Mouse (Mus musculus): Measurements from ENCODE around the gene Celsr2. TPM values are rescaled to one million over a fixed set of nuclear protein-coding genes. Genes with fewer than 3 reads are reported as not detected.

Celsr2 gene
- polyA plus RNA-seq (2015; fragmentation: Nextera tagmentation; extraction: Ambion mirVana): 6.8 and 6.9 TPM in 2 replicates

DNA sequence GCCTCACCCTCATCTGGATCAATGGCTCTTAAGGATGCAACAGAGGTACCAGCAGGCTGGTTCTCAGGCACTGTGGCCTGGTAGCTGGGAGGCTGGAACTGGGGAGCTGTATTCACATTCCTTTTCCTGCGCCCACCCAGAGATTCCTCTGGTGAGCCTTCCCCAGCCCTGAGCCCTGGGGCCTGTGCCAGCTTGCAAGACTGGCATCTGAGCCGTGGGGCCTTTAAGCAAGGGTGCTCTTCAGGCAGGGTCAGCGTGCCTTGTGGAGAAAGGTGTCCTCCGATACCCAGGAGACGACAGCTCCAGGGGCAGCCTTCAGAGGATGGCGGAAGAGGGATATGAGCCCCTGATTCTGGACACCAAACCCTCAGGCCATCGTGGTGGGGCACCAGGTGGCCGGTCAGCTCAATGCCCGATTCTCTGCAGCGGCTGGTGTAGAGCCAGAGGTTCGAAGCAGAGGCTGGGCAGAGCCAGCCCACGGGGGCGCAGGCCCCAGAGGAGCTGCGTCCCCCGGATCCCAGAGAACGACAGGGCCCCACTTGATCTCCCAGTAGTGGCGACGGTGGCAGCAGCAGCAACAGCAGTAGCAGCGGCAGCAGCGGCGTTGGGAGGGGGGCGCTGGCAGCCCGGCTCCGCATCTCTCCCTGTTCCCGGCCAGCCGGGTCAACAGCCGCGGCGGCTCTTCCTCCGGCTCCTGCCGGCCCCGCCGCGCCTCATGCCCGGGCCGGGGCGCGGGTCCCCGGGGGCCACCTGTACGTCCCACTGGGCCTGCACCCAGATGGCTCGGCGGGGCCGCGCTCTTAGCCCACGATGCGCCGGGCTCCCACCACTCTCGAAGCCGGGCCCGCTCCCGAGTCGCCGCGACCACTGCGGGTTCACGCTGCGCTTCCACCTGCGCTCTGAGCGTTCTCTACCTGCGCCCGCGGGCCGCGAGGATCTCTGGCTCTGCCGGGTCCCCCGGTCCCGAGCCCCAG, at the start of gene Celsr2:
Gene Celsr2, minus strand, starts transcription at position 696 of the 974 bp plus-strand sequence.
- H3K36me3 ChIP-seq (ENCODE audit: control insufficient read depth, insufficient read depth, low read length): peaks cover 21% of the 10 kb centered on the region
- 7% methylated on average over 66 of the region's 67 CpGs for WGBS
- peaks cover 18% of the 10 kb centered on the region for H3K9me3 ChIP-seq (ENCODE audit: control insufficient read depth, low read length)
- H3K9ac ChIP-seq (ENCODE audit: low read length): peak within 1 kb of the TSS; percentile 68
- peak within 1 kb of the TSS; percentile 99 for H3K4me2 ChIP-seq (ENCODE audit: low read depth, low read length)
- H3K27ac ChIP-seq (ENCODE audit: low read length): peak within 1 kb of the TSS; percentile 58; the same call in 1 of the 2 replicates
- peak; percentile 45 for ATAC-seq (ENCODE audit: low read depth)
- H3K4me1 ChIP-seq (replicated peaks; ENCODE audit: control insufficient read depth, insufficient read depth, low read length): peaks cover 15% of the 10 kb centered on the region
- peak within 1 kb of the TSS; percentile 57 for H3K4me3 ChIP-seq (ENCODE audit: low read length)
- peaks cover 5% of the 10 kb centered on the region for H3K27me3 ChIP-seq (ENCODE audit: control insufficient read depth, insufficient read depth, low read depth, low read length)

DNA sequence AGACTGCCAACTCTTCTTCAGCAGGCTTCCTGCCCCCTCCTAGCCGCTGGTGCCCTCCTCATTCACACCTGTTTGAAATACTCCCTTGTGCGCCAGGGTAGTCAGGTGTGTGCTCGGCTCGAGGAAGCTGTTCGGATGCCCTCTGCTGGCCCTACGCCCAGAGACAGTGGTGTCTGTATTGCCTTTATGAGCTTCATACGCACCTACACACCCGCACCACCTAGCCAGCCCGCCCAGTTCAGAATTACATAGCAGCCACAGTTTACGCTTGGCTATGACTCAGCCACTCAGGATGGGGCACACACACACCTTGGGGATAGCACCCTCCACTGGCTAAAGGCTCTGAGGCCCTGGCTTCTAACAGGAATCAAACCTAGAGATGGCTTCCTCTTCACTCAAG, 43.5 kb upstream of the Celsr2 start:
- Histone ChIP-seq H3K9ac (ENCODE audit: low read length) (no peak overlapping the region), H3K27me3 (ENCODE audit: control insufficient read depth, insufficient read depth, low read depth, low read length) (no peaks in the 10 kb centered on the region), H3K36me3 (ENCODE audit: control insufficient read depth, insufficient read depth, low read length) (no peaks in the 10 kb centered on the region), H3K4me3 (ENCODE audit: low read length) (no peak overlapping the region), H3K4me2 (ENCODE audit: low read depth, low read length) (peak overlapping the region; percentile 34), H3K4me1 (replicated peaks; ENCODE audit: control insufficient read depth, insufficient read depth, low read length) (peaks cover 4% of the 10 kb centered on the region; the same call in 1 of the 2 replicates), H3K27ac (ENCODE audit: low read length) (no peak overlapping the region), H3K9me3 (ENCODE audit: control insufficient read depth, low read length) (no peaks in the 10 kb centered on the region)
- peak; percentile 83 for ATAC-seq (ENCODE audit: low read depth)
- WGBS: 15% methylated on average over 10 of the region's 10 CpGs

GRCm38 (mm10) chr3:108458380-108458779, 43.0 kb upstream of the Celsr2 start:
- Histone ChIP-seq H3K4me1 (replicated peaks; ENCODE audit: control insufficient read depth, insufficient read depth, low read length) (peaks cover 4% of the 10 kb centered on the region; the same call in 1 of the 2 replicates), H3K36me3 (ENCODE audit: control insufficient read depth, insufficient read depth, low read length) (no peaks in the 10 kb centered on the region), H3K4me3 (ENCODE audit: low read length) (peak overlapping the region; percentile 2; the same call in 1 of the 2 replicates), H3K27ac (ENCODE audit: low read length) (no peak overlapping the region; the same call in 1 of the 2 replicates), H3K9me3 (ENCODE audit: control insufficient read depth, low read length) (no peaks in the 10 kb centered on the region), H3K27me3 (ENCODE audit: control insufficient read depth, insufficient read depth, low read depth, low read length) (no peaks in the 10 kb centered on the region), H3K9ac (ENCODE audit: low read length) (peak overlapping the region; percentile 2; the same call in 1 of the 2 replicates), H3K4me2 (ENCODE audit: low read depth, low read length) (peak overlapping the region; percentile 34)
- WGBS: 45% methylated on average over 14 of the region's 14 CpGs
- ATAC-seq (ENCODE audit: low read depth): peak; percentile 32

DNA sequence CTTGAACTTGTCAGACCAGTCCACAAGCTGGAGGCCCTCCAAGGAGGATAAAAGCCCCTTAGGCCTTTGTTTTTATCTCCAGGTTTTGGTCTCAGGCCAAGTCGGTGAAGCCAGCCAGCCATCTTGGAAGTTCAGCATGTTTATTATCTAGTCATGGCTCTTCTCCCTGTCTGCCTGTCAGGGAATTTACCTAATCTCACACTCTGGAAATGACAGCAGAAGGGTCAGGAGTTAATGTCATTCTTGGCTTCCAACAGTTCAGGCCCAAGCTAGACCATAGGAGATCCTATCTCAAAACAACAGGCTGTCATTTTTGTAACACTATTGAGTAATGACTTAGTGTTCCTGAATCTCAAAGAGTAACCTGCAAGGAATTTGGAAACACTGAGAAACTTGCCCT, 38.8 kb upstream of the Celsr2 start:
- Histone ChIP-seq H3K9me3 (ENCODE audit: control insufficient read depth, low read length) (no peaks in the 10 kb centered on the region), H3K27ac (ENCODE audit: low read length) (no peak overlapping the region), H3K4me1 (replicated peaks; ENCODE audit: control insufficient read depth, insufficient read depth, low read length) (peaks cover 4% of the 10 kb centered on the region; the same call in 1 of the 2 replicates), H3K9ac (ENCODE audit: low read length) (no peak overlapping the region), H3K4me2 (ENCODE audit: low read depth, low read length) (no peak overlapping the region), H3K4me3 (ENCODE audit: low read length) (no peak overlapping the region), H3K36me3 (ENCODE audit: control insufficient read depth, insufficient read depth, low read length) (no peaks in the 10 kb centered on the region), H3K27me3 (ENCODE audit: control insufficient read depth, insufficient read depth, low read depth, low read length) (no peaks in the 10 kb centered on the region)
- no peak for ATAC-seq (ENCODE audit: low read depth)
- WGBS: 53% methylated on average over 1 of the region's 1 CpGs

GRCm38 (mm10) chr3:108451969-108452368, 36.6 kb upstream of the Celsr2 start:
- Histone ChIP-seq H3K4me1 (replicated peaks; ENCODE audit: control insufficient read depth, insufficient read depth, low read length) (no peaks in the 10 kb centered on the region), H3K4me2 (ENCODE audit: low read depth, low read length) (no peak overlapping the region), H3K9ac (ENCODE audit: low read length) (no peak overlapping the region), H3K9me3 (ENCODE audit: control insufficient read depth, low read length) (no peaks in the 10 kb centered on the region), H3K27me3 (ENCODE audit: control insufficient read depth, insufficient read depth, low read depth, low read length) (no peaks in the 10 kb centered on the region), H3K36me3 (ENCODE audit: control insufficient read depth, insufficient read depth, low read length) (no peaks in the 10 kb centered on the region), H3K4me3 (ENCODE audit: low read length) (no peak overlapping the region), H3K27ac (ENCODE audit: low read length) (no peak overlapping the region)
- 80% methylated on average over 2 of the region's 2 CpGs for WGBS
- ATAC-seq (ENCODE audit: low read depth): no peak

DNA sequence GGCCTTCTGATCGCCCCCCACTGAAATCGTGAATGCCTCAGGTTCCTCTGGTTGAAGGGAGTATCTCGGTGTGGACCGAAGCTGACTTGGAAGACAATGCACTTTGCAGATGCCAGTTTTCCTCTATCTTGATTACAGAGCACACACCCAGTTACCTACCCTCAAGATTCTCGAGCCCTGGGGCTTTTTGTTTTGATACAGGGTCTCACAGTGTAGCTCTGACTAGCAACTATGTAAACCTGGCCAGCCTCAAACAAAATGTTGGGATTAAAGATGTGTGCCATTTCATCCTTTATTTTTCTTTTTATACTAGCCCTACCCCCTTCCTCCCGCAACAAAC, 30.0 kb upstream of the Celsr2 start:
- Histone ChIP-seq H3K27ac (ENCODE audit: low read length) (peak overlapping the region; percentile 58; the same call in 1 of the 2 replicates), H3K4me1 (replicated peaks; ENCODE audit: control insufficient read depth, insufficient read depth, low read length) (peaks cover 15% of the 10 kb centered on the region), H3K4me3 (ENCODE audit: low read length) (peak overlapping the region; percentile 82), H3K9me3 (ENCODE audit: control insufficient read depth, low read length) (no peaks in the 10 kb centered on the region), H3K27me3 (ENCODE audit: control insufficient read depth, insufficient read depth, low read depth, low read length) (no peaks in the 10 kb centered on the region), H3K36me3 (ENCODE audit: control insufficient read depth, insufficient read depth, low read length) (no peaks in the 10 kb centered on the region), H3K9ac (ENCODE audit: low read length) (peak overlapping the region; percentile 85), H3K4me2 (ENCODE audit: low read depth, low read length) (peak overlapping the region; percentile 69)
- 11% methylated on average over 6 of the region's 6 CpGs for WGBS
- ATAC-seq (ENCODE audit: low read depth): no peak

DNA sequence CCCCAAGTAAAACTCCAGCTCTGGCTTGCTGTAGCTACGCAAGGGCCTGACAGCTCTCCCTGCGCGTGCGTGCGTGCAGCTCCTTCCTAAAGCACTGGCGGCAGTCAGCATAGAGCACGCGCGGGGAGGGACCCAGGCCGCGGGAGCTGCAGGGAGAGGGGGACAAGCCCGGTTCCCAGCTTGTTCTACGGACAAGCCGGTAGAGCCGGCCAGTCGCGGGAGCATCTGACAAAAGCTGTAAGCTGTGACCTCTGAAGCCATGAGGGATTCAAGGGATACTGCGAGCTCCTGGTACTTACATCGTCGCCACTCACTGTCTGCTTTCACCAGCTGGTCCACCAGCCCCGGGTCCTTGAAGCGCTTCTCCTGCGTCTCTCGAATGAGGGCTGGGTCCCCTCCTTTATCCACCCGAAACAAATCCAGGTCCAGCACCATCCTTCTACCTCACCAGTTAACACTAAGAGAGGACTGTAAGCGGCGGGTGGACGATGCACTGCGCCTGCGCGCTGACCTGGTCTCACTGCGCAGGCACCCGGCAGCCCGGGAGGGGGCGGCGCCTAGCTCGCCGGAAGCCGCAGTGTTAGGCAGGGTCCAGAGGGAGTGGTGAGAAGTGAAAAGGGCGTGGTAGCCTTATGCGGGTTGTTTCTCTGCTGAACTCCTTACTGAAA, 29.5 kb upstream of the Celsr2 start, which contains the start of gene Sars:
Gene Sars, minus strand, starts transcription at position 512 of the 668 bp plus-strand sequence.
- H3K27me3 ChIP-seq (ENCODE audit: control insufficient read depth, insufficient read depth, low read depth, low read length): no peaks in the 10 kb centered on the region
- H3K9ac ChIP-seq (ENCODE audit: low read length): peak within 1 kb of the TSS; percentile 85
- under 1% methylated on average over 41 of the region's 41 CpGs for WGBS

GRCm38 (mm10) chr3:108444029-108444428, 28.7 kb upstream of the Celsr2 start:
- Histone ChIP-seq H3K4me1 (replicated peaks; ENCODE audit: control insufficient read depth, insufficient read depth, low read length) (peaks cover 15% of the 10 kb centered on the region), H3K4me2 (ENCODE audit: low read depth, low read length) (peak overlapping the region; percentile 83), H3K4me3 (ENCODE audit: low read length) (peak overlapping the region; percentile 82), H3K27me3 (ENCODE audit: control insufficient read depth, insufficient read depth, low read depth, low read length) (no peaks in the 10 kb centered on the region), H3K36me3 (ENCODE audit: control insufficient read depth, insufficient read depth, low read length) (no peaks in the 10 kb centered on the region), H3K9ac (ENCODE audit: low read length) (peak overlapping the region; percentile 85), H3K27ac (ENCODE audit: low read length) (peak overlapping the region; percentile 64), H3K9me3 (ENCODE audit: control insufficient read depth, low read length) (no peaks in the 10 kb centered on the region)
- WGBS: 9% methylated on average over 8 of the region's 8 CpGs
- ATAC-seq (ENCODE audit: low read depth): peak; percentile 32; the same call in 1 of the 2 replicates

More for the DNA sequence above, 29.5 kb upstream of the Celsr2 start, which contains the start of gene Sars:
- H3K4me3 ChIP-seq (ENCODE audit: low read length): peak within 1 kb of the TSS; percentile 82
- H3K36me3 ChIP-seq (ENCODE audit: control insufficient read depth, insufficient read depth, low read length): no peaks in the 10 kb centered on the region
- peak; percentile 99 for ATAC-seq (ENCODE audit: low read depth)
- peak within 1 kb of the TSS; percentile 83 for H3K4me2 ChIP-seq (ENCODE audit: low read depth, low read length)
- H3K4me1 ChIP-seq (replicated peaks; ENCODE audit: control insufficient read depth, insufficient read depth, low read length): peaks cover 15% of the 10 kb centered on the region
- peak within 1 kb of the TSS; percentile 64 for H3K27ac ChIP-seq (ENCODE audit: low read length)
- H3K9me3 ChIP-seq (ENCODE audit: control insufficient read depth, low read length): no peaks in the 10 kb centered on the region

- ATAC-seq (ENCODE audit: low read depth): no peak
- Histone ChIP-seq H3K36me3 (ENCODE audit: control insufficient read depth, insufficient read depth, low read length) (peaks cover 29% of the 10 kb centered on the region), H3K27ac (ENCODE audit: low read length) (no peak overlapping the region), H3K4me1 (replicated peaks; ENCODE audit: control insufficient read depth, insufficient read depth, low read length) (no peaks in the 10 kb centered on the region), H3K9me3 (ENCODE audit: control insufficient read depth, low read length) (no peaks in the 10 kb centered on the region), H3K9ac (ENCODE audit: low read length) (no peak overlapping the region), H3K27me3 (ENCODE audit: control insufficient read depth, insufficient read depth, low read depth, low read length) (no peaks in the 10 kb centered on the region), H3K4me3 (ENCODE audit: low read length) (no peak overlapping the region), H3K4me2 (ENCODE audit: low read depth, low read length) (no peak overlapping the region)
- WGBS: 80% methylated on average over 7 of the region's 7 CpGs
These were observed 21.0 kb upstream of the Celsr2 start for GRCm38 (mm10) chr3:108436380-108436714.
